Mouse (Mus musculus) midbrain, embryonic 12.5 days (tissue): ENCODE data around the gene Znrd1as. TPM values are rescaled to one million over a fixed set of nuclear protein-coding genes. Genes with fewer than 3 reads are reported as not detected.
"Not testable (repeated sequence)": the region's sequence is repeated elsewhere in the genome, so short reads cannot be mapped to it uniquely, and the experiment has no call there.

ENCODE experiments used
- ATAC-seq: fragments of 200-750 bp; cut with Nextera tagmentation; 2 replicates; pipeline ENCODE4 v1.8.0; 2017; ENCODE audit warnings: low read depth, moderate TSS enrichment, moderate library complexity; ENCODE audit not compliant: low FRiP score
- H3K27ac ChIP-seq: fragments of 300-500 bp; sonication (generic); replicated peaks from 2 replicates; pipeline ENCODE4 v1.5.1; 2016; ENCODE audit warnings: mild to moderate bottlenecking
- H3K27me3 ChIP-seq: fragments of 300-500 bp; sonication (generic); 2 replicates; pipeline ENCODE4 v1.6.1; 2016; ENCODE audit warnings: mild to moderate bottlenecking
- H3K36me3 ChIP-seq: fragments of 300-500 bp; sonication (generic); 2 replicates; pipeline ENCODE4 v1.6.1; 2016
- H3K4me1 ChIP-seq: fragments of 300-500 bp; sonication (generic); 2 replicates; pipeline ENCODE4 v1.6.1; 2016
- H3K4me2 ChIP-seq: fragments of 300-500 bp; sonication (generic); replicated peaks from 2 replicates; pipeline ENCODE4 v1.6.1; 2016; ENCODE audit warnings: mild to moderate bottlenecking, moderate library complexity
- H3K4me3 ChIP-seq: fragments of 300-500 bp; sonication (generic); 2 replicates; pipeline ENCODE4 v1.5.1; 2016; ENCODE audit warnings: mild to moderate bottlenecking
- H3K9ac ChIP-seq: fragments of 300-500 bp; sonication (generic); replicated peaks from 2 replicates; pipeline ENCODE4 v1.6.1; 2016; ENCODE audit warnings: mild to moderate bottlenecking, moderate library complexity
- H3K9me3 ChIP-seq: fragments of 300-500 bp; sonication (generic); 2 replicates; pipeline ENCODE4 v1.6.1; 2016; ENCODE audit warnings: mild to moderate bottlenecking
- WGBS: fragments of 180-500 bp; shearing (Covaris S2); methylation state at CpG from one replicate; pipeline ENCODE4 v1.1.7; 2016; 5-methylcytosine and 5-hydroxymethylcytosine counted together
- polyA plus RNA-seq: library from polyadenylated mRNA; unstranded; fragments of >200 nt; fragmentation: Nextera tagmentation; extraction: Ambion mirVana; gene quantifications from 2 replicates; pipeline ENCODE4 v1.2.1, GENCODE M21; 2016

The Znrd1as gene
- polyA plus RNA-seq, 1 experiment from 2014 or later = 7.3 TPM

GRCm38 (mm10) chr17:36988475-36988874 is 30.1 kb downstream of the Znrd1as start:
- Histone ChIP-seq H3K4me2 (0 out of 2 replicates have a peak overlapping the region, but pooled peaks have one; percentile 22), H3K4me1 (no peaks in the 10 kb centered on the region), H3K9ac (no peak overlapping the region), H3K27ac (no peak overlapping the region), H3K36me3 (no peaks in the 10 kb centered on the region), H3K4me3 (no peak overlapping the region), H3K9me3 (no peaks in the 10 kb centered on the region), H3K27me3 (peaks cover 36% of the 10 kb centered on the region)
- 6% methylated on average over 24 of the region's 24 CpGs for WGBS
- ATAC-seq = no peak

GRCm38 (mm10) chr17:36989437-36989836 is 31.0 kb downstream of the Znrd1as start, which contains the start of gene H2-M5:
Gene H2-M5, minus strand, starts transcription at chr17:36989537.
- no peak for ATAC-seq
- 25% methylated on average over 5 of the region's 5 CpGs for WGBS
- Histone ChIP-seq H3K4me3 (no peak within 1 kb of the TSS), H3K9ac (no peak within 1 kb of the TSS), H3K27me3 (peaks cover 36% of the 10 kb centered on the region), H3K4me2 (0 out of 2 replicates have a peak within 1 kb of the TSS, but pooled peaks have one; percentile 22), H3K27ac (no peak within 1 kb of the TSS), H3K9me3 (no peaks in the 10 kb centered on the region), H3K4me1 (no peaks in the 10 kb centered on the region), H3K36me3 (no peaks in the 10 kb centered on the region)

GRCm38 (mm10) chr17:36990630-36991029 is 32.2 kb downstream of the Znrd1as start:
- not testable (repeated sequence) for H3K9ac ChIP-seq, H3K27ac ChIP-seq, H3K36me3 ChIP-seq, H3K4me3 ChIP-seq, H3K9me3 ChIP-seq, H3K4me1 ChIP-seq, ATAC-seq, H3K4me2 ChIP-seq
- WGBS = 94% methylated on average over 6 of the region's 6 CpGs
- peaks cover 31% of the 10 kb centered on the region for H3K27me3 ChIP-seq

GRCm38 (mm10) chr17:36992336-36993104 is 34.1 kb downstream of the Znrd1as start:
- Histone ChIP-seq H3K27me3 (peaks cover 23% of the 10 kb centered on the region), H3K9me3 (no peaks in the 10 kb centered on the region), H3K4me2 (no peak overlapping the region), H3K9ac (no peak overlapping the region), H3K4me1 (no peaks in the 10 kb centered on the region), H3K36me3 (no peaks in the 10 kb centered on the region), H3K4me3 (no peak overlapping the region), H3K27ac (no peak overlapping the region)
- ATAC-seq = no peak
- 78% methylated on average over 3 of the region's 3 CpGs for WGBS

GRCm38 (mm10) chr17:36993770-36994325 is 35.5 kb downstream of the Znrd1as start:
- no peak for ATAC-seq
- no peak overlapping the region for H3K9ac ChIP-seq
- H3K27me3 ChIP-seq = peaks cover 10% of the 10 kb centered on the region
- no peak overlapping the region for H3K4me3 ChIP-seq
- no peaks in the 10 kb centered on the region for H3K36me3 ChIP-seq
- H3K27ac ChIP-seq = no peak overlapping the region
- H3K9me3 ChIP-seq = no peaks in the 10 kb centered on the region
- no peaks in the 10 kb centered on the region for H3K4me1 ChIP-seq
- H3K4me2 ChIP-seq = no peak overlapping the region
- WGBS = 87% methylated on average over 4 of the region's 4 CpGs

- Histone ChIP-seq H3K4me3 (no peak overlapping the region), H3K9ac (no peak overlapping the region), H3K4me1 (no peaks in the 10 kb centered on the region), H3K27ac (no peak overlapping the region), H3K27me3 (peaks cover 3% of the 10 kb centered on the region), H3K4me2 (no peak overlapping the region), H3K36me3 (no peaks in the 10 kb centered on the region), H3K9me3 (no peaks in the 10 kb centered on the region)
- WGBS = 85% methylated on average over 2 of the region's 2 CpGs
- no peak for ATAC-seq
Measured at GRCm38 (mm10) chr17:36994528-36994927, 36.1 kb downstream of the Znrd1as start.

GRCm38 (mm10) chr17:36995448-36995847 is 37.1 kb downstream of the Znrd1as start:
- no peaks in the 10 kb centered on the region for H3K9me3 ChIP-seq
- no peaks in the 10 kb centered on the region for H3K4me1 ChIP-seq
- 43% methylated on average over 3 of the region's 3 CpGs for WGBS
- H3K4me2 ChIP-seq = no peak overlapping the region
- no peak for ATAC-seq
- H3K27me3 ChIP-seq = no peaks in the 10 kb centered on the region
- no peak overlapping the region for H3K4me3 ChIP-seq
- H3K27ac ChIP-seq = no peak overlapping the region
- H3K9ac ChIP-seq = no peak overlapping the region
- H3K36me3 ChIP-seq = no peaks in the 10 kb centered on the region

GRCm38 (mm10) chr17:36997033-36997735 is 38.8 kb downstream of the Znrd1as start:
- Histone ChIP-seq H3K9me3 (no peaks in the 10 kb centered on the region), H3K9ac (no peak overlapping the region), H3K4me3 (no peak overlapping the region), H3K4me1 (no peaks in the 10 kb centered on the region), H3K4me2 (no peak overlapping the region), H3K27me3 (no peaks in the 10 kb centered on the region), H3K36me3 (no peaks in the 10 kb centered on the region), H3K27ac (no peak overlapping the region)
- peak; percentile 60; the same call in 1 of the 2 replicates for ATAC-seq
- WGBS = 30% methylated on average over 7 of the region's 7 CpGs

GRCm38 (mm10) chr17:36998477-36998876 is 40.1 kb downstream of the Znrd1as start:
- WGBS = 81% methylated on average over 2 of the region's 2 CpGs
- H3K4me3 ChIP-seq = no peak overlapping the region

GRCm38 (mm10) chr17:37000863-37001262 is 42.5 kb downstream of the Znrd1as start, which contains the start of gene Zfp57:
Gene Zfp57, plus strand, starts transcription at chr17:37001163.
- H3K9ac ChIP-seq = peak within 1 kb of the TSS; percentile 92; the same call in 1 of the 2 replicates
- 94% methylated on average over 7 of the region's 7 CpGs for WGBS
- H3K4me2 ChIP-seq = peak within 1 kb of the TSS; percentile 72
- no peaks in the 10 kb centered on the region for H3K27me3 ChIP-seq
- peaks cover 12% of the 10 kb centered on the region; the same call in 1 of the 2 replicates for H3K4me1 ChIP-seq
- no peaks in the 10 kb centered on the region for H3K9me3 ChIP-seq
- H3K36me3 ChIP-seq = peaks cover 7% of the 10 kb centered on the region; the same call in 1 of the 2 replicates
- peak within 1 kb of the TSS; percentile 93 for H3K27ac ChIP-seq
- no peak for ATAC-seq
- H3K4me3 ChIP-seq = peak within 1 kb of the TSS; percentile 82

More at GRCm38 (mm10) chr17:36998477-36998876, 40.1 kb downstream of the Znrd1as start:
- ATAC-seq = no peak
- H3K4me1 ChIP-seq = 0 out of 2 replicates have a peak, but pooled peaks cover 3% of the 10 kb centered on the region
- no peaks in the 10 kb centered on the region for H3K36me3 ChIP-seq
- H3K9ac ChIP-seq = no peak overlapping the region
- no peaks in the 10 kb centered on the region for H3K27me3 ChIP-seq
- no peaks in the 10 kb centered on the region for H3K9me3 ChIP-seq
- H3K27ac ChIP-seq = no peak overlapping the region
- H3K4me2 ChIP-seq = no peak overlapping the region

GRCm38 (mm10) chr17:37002364-37003330 is 44.3 kb downstream of the Znrd1as start:
- H3K27ac ChIP-seq = peak overlapping the region; percentile 93
- H3K4me1 ChIP-seq = peaks cover 12% of the 10 kb centered on the region; the same call in 1 of the 2 replicates
- H3K9ac ChIP-seq = peak overlapping the region; percentile 92
- peak overlapping the region; percentile 82 for H3K4me3 ChIP-seq
- under 1% methylated on average over 49 of the region's 49 CpGs for WGBS
- H3K9me3 ChIP-seq = no peaks in the 10 kb centered on the region
- no peaks in the 10 kb centered on the region for H3K27me3 ChIP-seq
- peak; percentile 87 for ATAC-seq
- H3K36me3 ChIP-seq = peaks cover 22% of the 10 kb centered on the region
- H3K4me2 ChIP-seq = peak overlapping the region; percentile 72
